Comparison of ENCODE assay signal across 15 mouse cellular contexts in the genomic region with DNA sequence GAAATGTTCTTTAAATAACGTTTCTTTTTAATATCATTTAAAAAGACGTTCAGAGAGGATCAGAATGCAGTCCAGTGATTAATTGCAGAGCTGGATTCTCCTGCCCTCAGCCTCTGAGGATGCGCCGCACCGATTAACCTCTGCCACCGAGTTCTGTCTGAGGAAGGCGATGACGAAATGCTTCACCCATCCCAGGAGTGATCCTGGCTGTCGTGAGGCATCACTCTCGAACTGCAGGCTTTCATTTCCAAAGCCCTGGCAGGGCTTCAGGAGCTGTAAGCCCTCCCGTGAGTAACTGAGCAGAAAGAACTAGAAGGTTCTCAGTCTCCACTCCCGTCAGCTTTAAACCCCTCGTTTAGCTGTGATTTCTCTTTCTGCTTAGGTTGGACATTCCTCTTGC.
"Had no signal": no experiment of that assay in that cellular context is flagged by ENCODE, and none has a peak within 500 bp of the region (broad histone marks: within the 10 kb centered on the region; RNA-seq: fewer than 3 reads in every experiment).

No protein-coding gene starts in this region.

- ATAC-seq: lung, postnatal 0 days; midbrain, embryonic 16.5 days had no signal

- H3K27me3 ChIP-seq: liver, embryonic 15.5 days; neural tube, embryonic 13.5 days had no signal

- H3K36me3 ChIP-seq: limb, embryonic 10.5 days; liver, embryonic 15.5 days; midbrain, embryonic 10.5 days; neural tube, embryonic 13.5 days had no signal

- H3K9me3 ChIP-seq: limb, embryonic 10.5 days; liver, embryonic 15.5 days; midbrain, embryonic 10.5 days; neural tube, embryonic 13.5 days had no signal

- H3K27ac ChIP-seq: left cerebral cortex, adult 2 months; limb, embryonic 10.5 days; liver, embryonic 15.5 days; midbrain, embryonic 10.5 days; neural tube, embryonic 13.5 days had no signal

- H3K4me1 ChIP-seq: liver, embryonic 15.5 days had no signal

- H3K4me2 ChIP-seq: liver, embryonic 11.5 days; liver, embryonic 15.5 days; neural tube, embryonic 13.5 days had no signal

- H3K4me3 ChIP-seq: left cerebral cortex, adult 2 months; limb, embryonic 10.5 days; liver, embryonic 15.5 days; midbrain, embryonic 10.5 days; neural tube, embryonic 13.5 days had no signal

- H3K9ac ChIP-seq: liver, embryonic 15.5 days; neural tube, embryonic 13.5 days had no signal

- DNase-seq: kidney, postnatal 25 days; lung, adult 2 months; lung, postnatal 4 days; right cerebral cortex, adult 18-20 months; right cerebral cortex, postnatal 25 days; thymus, adult 18-20 months; thymus, postnatal 14 days had no signal
